Mouse (Mus musculus): ENCODE results near the gene Rab3d.
"Not testable (repeated sequence)": the region's sequence is repeated elsewhere in the genome, so short reads cannot be mapped to it uniquely, and the experiment has no call there.

The Rab3d gene

DNA sequence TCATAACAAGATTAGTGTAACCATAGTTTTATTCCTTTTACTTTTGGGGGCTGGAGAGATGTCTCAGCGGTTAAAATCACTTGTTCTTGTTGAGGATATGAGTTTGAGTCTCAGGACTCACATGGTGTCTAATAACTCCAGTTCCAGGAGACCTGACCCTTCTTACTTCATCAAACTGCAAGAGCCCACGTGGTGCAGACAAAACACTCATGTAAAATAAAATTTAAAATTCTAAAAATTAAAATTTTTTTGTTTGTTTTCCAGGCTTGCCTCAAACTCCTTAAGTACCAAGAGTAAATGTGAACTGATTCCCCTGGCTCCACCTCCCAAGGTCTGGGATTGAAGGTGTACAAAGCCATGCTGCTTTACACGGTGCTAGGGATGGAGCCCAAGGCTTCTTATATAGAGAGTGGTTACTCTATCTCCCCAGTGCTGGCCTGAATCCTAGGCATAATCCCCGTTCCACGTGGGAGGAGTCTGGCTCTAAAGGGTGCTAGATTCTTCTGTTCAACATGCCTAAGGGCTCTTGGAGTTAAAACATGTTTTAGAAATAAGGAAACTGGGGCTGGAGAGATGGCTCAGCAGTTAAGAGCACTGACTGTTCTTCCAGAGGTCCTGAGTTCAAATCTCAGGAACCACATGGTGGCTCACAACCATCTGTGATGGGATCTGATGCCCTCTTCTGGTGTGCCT, 846 bp upstream of the Rab3d start:
- in situ Hi-C loops (cut with MboI; ENCODE audit: low pct_unique_long_range_greater_than_20kb in 1 of 2, low sequenced_read_pairs in 2 of 2, unreplicated experiment in 1 of 2): no loop called here

DNA sequence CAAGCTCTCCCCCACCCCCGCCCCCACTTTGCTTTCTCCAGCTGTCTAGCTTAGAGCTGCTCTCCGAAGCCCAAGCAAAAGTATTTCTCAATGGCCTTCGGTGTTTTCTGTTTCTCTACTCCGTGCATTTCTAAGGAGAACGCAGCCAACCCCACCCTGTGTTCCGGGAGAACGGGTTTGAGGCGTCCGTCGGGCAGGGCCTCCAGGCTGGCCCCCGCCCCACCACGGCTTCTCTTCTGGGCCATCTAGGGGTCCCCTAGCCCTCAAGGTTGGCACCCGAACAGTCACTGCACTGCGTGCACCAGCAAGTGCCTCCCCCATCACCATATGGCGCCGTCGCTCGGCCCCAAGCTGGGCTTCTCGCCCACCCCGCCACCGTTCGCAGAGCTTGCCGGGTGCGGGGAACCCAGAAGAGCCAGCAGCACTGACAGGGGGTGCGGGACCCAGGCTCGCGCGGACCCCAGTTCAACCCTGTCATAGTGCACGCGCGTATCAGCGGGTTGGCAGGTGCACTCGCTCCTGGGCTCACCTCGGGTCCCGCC, 428 bp downstream of the Rab3d start:
- in situ Hi-C loops (cut with MboI; ENCODE audit: low pct_unique_long_range_greater_than_20kb in 1 of 2, low sequenced_read_pairs in 2 of 2, unreplicated experiment in 1 of 2): no loop called here

DNA sequence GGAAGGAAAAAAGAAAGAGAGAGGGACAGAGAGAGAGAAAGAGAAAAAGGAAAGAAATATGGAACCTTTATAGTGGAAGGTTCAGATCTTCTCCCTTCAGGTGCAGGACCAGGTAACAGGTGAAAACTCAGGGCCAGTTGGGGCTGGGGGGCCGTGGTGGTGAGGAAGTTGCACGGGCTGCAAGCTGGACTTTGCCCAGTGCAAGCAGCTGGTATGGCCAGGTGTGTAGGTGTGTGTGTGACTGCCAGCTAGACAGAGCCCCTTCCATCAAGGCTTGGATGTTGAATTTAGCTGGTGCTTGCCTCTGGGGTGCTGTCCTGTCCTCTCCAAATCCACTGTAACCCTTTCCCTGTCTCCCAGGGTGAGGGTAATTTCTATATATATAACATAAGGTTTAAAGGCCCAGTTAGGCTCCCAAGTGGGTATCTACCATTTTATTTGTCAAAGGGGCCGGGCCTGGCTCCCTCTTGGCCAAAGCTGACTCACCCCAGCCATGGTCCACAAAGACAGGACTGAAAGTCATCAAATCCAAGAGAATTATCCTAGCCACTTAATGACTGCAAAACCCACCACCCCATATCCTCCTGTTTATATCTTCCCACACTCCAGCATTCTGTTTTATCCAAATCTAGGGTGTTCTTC, 1.0 kb downstream of the Rab3d start:
- in situ Hi-C loops (cut with MboI; ENCODE audit: low pct_unique_long_range_greater_than_20kb in 1 of 2, low sequenced_read_pairs in 2 of 2, unreplicated experiment in 1 of 2): no loop called here

- in situ Hi-C loops (cut with MboI; ENCODE audit: low pct_unique_long_range_greater_than_20kb in 1 of 2, low sequenced_read_pairs in 2 of 2, unreplicated experiment in 1 of 2): no loop called here
Observed at GRCm38 (mm10) chr9:21909474-21910223, 8.3 kb downstream of the Rab3d start.

GRCm38 (mm10) chr9:21908216-21908615, 9.8 kb downstream of the Rab3d start:
- in situ Hi-C loops (cut with MboI; ENCODE audit: low pct_unique_long_range_greater_than_20kb in 1 of 2, low sequenced_read_pairs in 2 of 2, unreplicated experiment in 1 of 2): no loop called here

- in situ Hi-C loops (cut with MboI; ENCODE audit: low pct_unique_long_range_greater_than_20kb in 1 of 2, low sequenced_read_pairs in 2 of 2, unreplicated experiment in 1 of 2): no loop called here
Observed at GRCm38 (mm10) chr9:21904031-21904430, 14.0 kb downstream of the Rab3d start.

DNA sequence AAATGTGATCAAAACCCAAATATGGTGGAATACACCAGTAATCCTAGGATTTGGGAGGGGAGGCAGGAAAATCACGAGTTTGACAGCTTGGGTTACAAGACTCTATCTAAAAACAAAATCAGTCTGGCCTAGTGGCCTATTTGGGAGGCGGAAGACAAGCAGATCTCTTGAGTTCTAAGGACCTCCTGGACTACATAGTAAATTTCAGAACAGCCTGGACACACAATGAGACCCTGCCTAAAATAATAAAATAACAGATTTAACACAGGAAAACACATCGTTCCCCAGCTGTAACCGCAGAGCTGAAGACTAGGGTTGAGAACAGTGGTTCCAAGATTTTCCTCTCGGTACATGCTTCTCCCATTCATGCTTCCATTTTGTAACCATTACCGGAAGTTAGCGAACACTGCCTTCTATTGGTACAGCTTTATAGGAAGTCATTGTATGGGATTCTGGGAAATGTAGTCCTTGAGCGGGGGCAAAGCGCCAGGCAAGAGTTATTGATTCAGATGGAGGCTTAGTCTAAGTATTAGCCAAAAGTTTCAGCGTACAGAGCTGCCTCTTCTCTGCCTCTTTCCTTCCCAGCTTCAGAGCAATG, 16.7 kb downstream of the Rab3d start:
- in situ Hi-C loops (cut with MboI; ENCODE audit: low pct_unique_long_range_greater_than_20kb in 1 of 2, low sequenced_read_pairs in 2 of 2, unreplicated experiment in 1 of 2): no loop called here

GRCm38 (mm10) chr9:21889229-21889628, 28.8 kb downstream of the Rab3d start:
- in situ Hi-C loops (cut with MboI; ENCODE audit: low pct_unique_long_range_greater_than_20kb in 1 of 2, low sequenced_read_pairs in 2 of 2, unreplicated experiment in 1 of 2): no loop called here

- in situ Hi-C loops (cut with MboI; ENCODE audit: low pct_unique_long_range_greater_than_20kb in 1 of 2, low sequenced_read_pairs in 2 of 2, unreplicated experiment in 1 of 2): no loop called here
Observed at GRCm38 (mm10) chr9:21876601-21877000, 41.4 kb downstream of the Rab3d start.

- in situ Hi-C loops (cut with MboI; ENCODE audit: low pct_unique_long_range_greater_than_20kb in 1 of 2, low sequenced_read_pairs in 2 of 2, unreplicated experiment in 1 of 2): no loop called here
Observed at GRCm38 (mm10) chr9:21872204-21872603, 45.8 kb downstream of the Rab3d start.

GRCm38 (mm10) chr9:21870879-21871524, 47.0 kb downstream of the Rab3d start:
- in situ Hi-C loops (cut with MboI; ENCODE audit: low pct_unique_long_range_greater_than_20kb in 1 of 2, low sequenced_read_pairs in 2 of 2, unreplicated experiment in 1 of 2): no loop called here

DNA sequence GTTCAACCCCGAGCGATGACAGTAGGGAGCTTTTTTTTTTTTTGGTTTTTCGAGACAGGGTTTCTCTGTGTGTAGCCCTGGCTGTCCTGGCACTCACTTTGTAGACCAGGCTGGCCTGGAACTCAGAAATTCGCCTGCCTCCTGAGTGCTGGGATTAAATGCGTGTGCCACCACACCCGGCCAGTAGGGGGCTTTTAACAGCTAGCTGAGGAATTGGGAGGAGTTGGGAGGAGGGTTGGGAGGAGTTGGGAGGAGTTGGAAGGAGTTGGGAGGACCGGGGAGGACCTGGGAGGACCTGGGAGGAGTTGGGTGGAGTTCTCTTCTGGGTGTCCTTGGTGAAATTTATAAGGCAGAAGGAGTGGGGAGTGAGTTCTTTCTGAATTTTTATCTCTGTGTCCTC, 48.7 kb downstream of the Rab3d start:
- in situ Hi-C loops (cut with MboI; ENCODE audit: low pct_unique_long_range_greater_than_20kb in 1 of 2, low sequenced_read_pairs in 2 of 2, unreplicated experiment in 1 of 2): not testable (repeated sequence)

DNA sequence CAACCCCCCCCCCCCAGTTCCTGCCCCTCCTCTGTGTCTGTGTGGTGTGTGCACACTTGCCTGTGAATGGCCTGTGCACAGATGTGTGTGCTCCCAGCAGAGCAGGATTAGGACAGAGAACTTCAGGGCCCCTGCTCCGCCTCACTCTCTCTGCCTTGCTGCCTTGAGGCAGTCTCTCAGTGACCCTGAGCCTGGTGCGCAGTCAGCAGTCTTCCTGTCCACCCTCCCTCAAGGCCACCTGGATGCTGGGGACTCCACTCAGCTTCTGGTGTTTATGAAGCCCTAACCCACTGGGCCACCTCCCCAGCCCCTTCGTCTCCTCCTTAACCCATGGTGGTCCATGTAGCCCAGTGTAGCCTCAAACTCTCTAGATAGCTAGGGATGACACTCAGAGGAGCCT, 50.3 kb downstream of the Rab3d start:
- in situ Hi-C loops (cut with MboI; ENCODE audit: low pct_unique_long_range_greater_than_20kb in 1 of 2, low sequenced_read_pairs in 2 of 2, unreplicated experiment in 1 of 2): no loop called here

DNA sequence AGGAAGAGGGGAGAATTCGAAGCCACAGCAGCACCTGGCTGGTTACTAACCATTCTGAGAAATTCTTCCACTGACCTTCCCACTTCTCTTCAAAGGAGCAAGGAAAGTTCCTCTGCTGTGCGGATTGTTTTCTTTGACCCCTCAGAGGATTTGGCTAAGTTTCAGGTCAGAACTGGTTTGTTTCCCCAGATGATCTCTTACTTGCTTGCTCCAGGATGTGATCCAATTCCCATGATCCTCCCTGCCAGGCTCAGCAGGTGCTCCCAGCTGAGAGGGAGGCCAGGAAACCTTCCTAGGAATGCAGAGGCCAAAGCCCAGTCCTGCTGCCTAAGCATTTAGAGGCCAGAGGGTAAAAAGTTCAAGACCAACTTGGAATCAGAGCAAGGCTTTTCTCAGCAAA, 51.4 kb downstream of the Rab3d start:
- in situ Hi-C loops (cut with MboI; ENCODE audit: low pct_unique_long_range_greater_than_20kb in 1 of 2, low sequenced_read_pairs in 2 of 2, unreplicated experiment in 1 of 2): no loop called here

DNA sequence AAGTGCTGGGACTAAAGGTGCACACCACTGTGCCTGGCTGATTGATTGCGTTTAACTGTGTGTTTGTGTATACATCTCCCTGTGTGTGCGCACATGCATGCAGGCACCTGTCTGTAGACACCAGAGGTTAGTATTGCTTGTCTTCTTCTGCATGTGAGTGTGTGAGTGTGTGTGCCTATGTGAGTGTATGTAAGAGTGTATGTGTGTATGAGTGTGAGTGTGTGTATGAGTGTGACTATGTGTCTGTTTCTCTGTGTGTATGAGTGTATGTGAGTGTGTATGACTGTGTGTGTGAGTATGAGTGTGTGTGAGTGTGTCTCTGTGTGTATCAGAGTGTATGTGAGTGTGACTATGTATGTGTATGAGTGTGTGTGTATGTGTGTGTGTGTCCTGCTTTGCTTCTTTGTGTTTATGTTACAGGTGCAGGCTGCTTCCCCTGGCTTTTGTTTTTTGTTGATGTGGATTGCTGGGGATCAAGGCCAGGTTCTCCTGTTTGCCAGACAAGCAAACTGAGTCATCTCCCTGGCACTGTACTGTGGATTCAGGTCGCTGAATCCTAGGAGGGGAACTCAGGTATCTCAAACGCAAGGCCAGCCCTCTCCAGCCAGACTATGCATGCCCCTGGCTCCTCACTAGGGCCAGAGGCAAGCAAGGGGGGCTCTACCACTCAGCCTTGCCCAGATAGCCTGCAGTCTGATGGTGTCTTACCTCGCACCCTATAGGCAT, 52.2 kb downstream of the Rab3d start:
- in situ Hi-C loops (cut with MboI; ENCODE audit: low pct_unique_long_range_greater_than_20kb in 1 of 2, low sequenced_read_pairs in 2 of 2, unreplicated experiment in 1 of 2): no loop called here

GRCm38 (mm10) chr9:21862181-21862580, 55.8 kb downstream of the Rab3d start:
- in situ Hi-C loops (cut with MboI; ENCODE audit: low pct_unique_long_range_greater_than_20kb in 1 of 2, low sequenced_read_pairs in 2 of 2, unreplicated experiment in 1 of 2): no loop called here

GRCm38 (mm10) chr9:21860349-21860748, 57.6 kb downstream of the Rab3d start:
- in situ Hi-C loops (cut with MboI; ENCODE audit: low pct_unique_long_range_greater_than_20kb in 1 of 2, low sequenced_read_pairs in 2 of 2, unreplicated experiment in 1 of 2): not testable (repeated sequence)

DNA sequence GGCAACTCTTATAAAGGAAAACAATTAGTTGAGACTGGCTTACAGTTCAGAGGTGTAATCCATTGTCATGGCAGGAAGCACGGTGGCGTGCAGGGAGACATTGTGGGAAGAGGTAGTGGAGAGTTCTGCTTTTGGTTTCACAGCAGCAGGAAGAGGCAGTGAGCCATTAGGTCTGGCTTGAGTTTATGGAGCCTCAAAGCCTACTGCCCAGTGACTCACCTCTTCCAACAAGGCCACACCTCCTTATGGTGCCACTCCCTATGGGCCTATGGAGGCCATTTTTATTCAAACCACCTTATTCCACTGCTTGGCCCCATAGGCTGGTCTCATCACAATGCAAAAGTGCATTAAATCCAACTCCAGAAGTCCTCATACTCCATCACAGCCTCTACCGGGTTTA, 58.4 kb downstream of the Rab3d start:
- in situ Hi-C loops (cut with MboI; ENCODE audit: low pct_unique_long_range_greater_than_20kb in 1 of 2, low sequenced_read_pairs in 2 of 2, unreplicated experiment in 1 of 2): no loop called here
